Mouse (Mus musculus) ES-E14 (cell line): ENCODE results near the gene Ppp3ca. TPM values are rescaled to one million over a fixed set of nuclear protein-coding genes. Genes with fewer than 3 reads are reported as not detected.

ENCODE experiments used
- DNase-seq: peaks from one replicate; pipeline ENCODE4 v3.0.0-alpha.2; 2013; ENCODE audit warnings: low read depth, low spot score
- H3K27ac ChIP-seq: 2 replicates; pipeline ENCODE4 v1.5.1; 2012; ENCODE audit warnings: low read depth, mild to moderate bottlenecking, low read length, moderate library complexity, mixed read lengths; ENCODE audit not compliant: poor library complexity, insufficient read depth, severe bottlenecking
- H3K36me3 ChIP-seq: 2 replicates; pipeline ENCODE4 v1.6.1; 2012; ENCODE audit warnings: mild to moderate bottlenecking, low read length, moderate library complexity, mixed read lengths; ENCODE audit not compliant: control insufficient read depth, poor library complexity, insufficient read depth, severe bottlenecking
- H3K4me1 ChIP-seq, 2 experiments: fragments of 150-350 bp in 1 of 2; sonication (generic) in 1 of 2; 2 replicates each; pipeline ENCODE4 v1.6.1; 2012; ENCODE audit warnings: low read length in 2 of 2, mild to moderate bottlenecking in 1 of 2, mixed read lengths in 1 of 2; ENCODE audit not compliant: control insufficient read depth in 2 of 2, insufficient read depth in 2 of 2, poor library complexity in 1 of 2
- H3K4me3 ChIP-seq, 2 experiments: fragments of 150-350 bp in 1 of 2; sonication (generic) in 1 of 2; 2 replicates each; pipeline ENCODE4 v1.5.1; 2012; ENCODE audit warnings: low read length in 2 of 2, low read depth in 1 of 2, mild to moderate bottlenecking in 1 of 2, mixed read lengths in 1 of 2; ENCODE audit not compliant: insufficient read depth in 1 of 2, poor library complexity in 1 of 2, severe bottlenecking in 1 of 2
- H3K9ac ChIP-seq: 2 replicates; pipeline ENCODE4 v1.6.1; 2012; ENCODE audit warnings: low read depth, mild to moderate bottlenecking, low read length, mixed read lengths; ENCODE audit not compliant: poor library complexity, insufficient read depth, severe bottlenecking
- H3K9me3 ChIP-seq: fragments of 150-350 bp; sonication (generic); 2 replicates; pipeline ENCODE4 v1.6.1; 2012; ENCODE audit warnings: low read depth, mild to moderate bottlenecking, low read length; ENCODE audit not compliant: control insufficient read depth, insufficient read depth
- CHD2 ChIP-seq: IDR thresholded peaks from 2 replicates; pipeline ENCODE4 v1.6.1; 2014; ENCODE audit warnings: mild to moderate bottlenecking, low read depth, low read length, inconsistent platforms
- HCFC1 ChIP-seq: IDR thresholded peaks from 2 replicates; pipeline ENCODE4 v1.6.1; 2012; ENCODE audit warnings: low read length, inconsistent platforms, borderline replicate concordance; ENCODE audit not compliant: insufficient read depth
- MAFK ChIP-seq: IDR thresholded peaks from 2 replicates; pipeline ENCODE4 v1.6.1; 2014; ENCODE audit warnings: mild to moderate bottlenecking, low read depth, low read length, inconsistent platforms; ENCODE audit not compliant: insufficient read depth
- ZC3H11A ChIP-seq: IDR thresholded peaks from 2 replicates; pipeline ENCODE4 v1.6.1; 2012; ENCODE audit warnings: low read depth, mild to moderate bottlenecking, inconsistent platforms, low read length, borderline replicate concordance
- ZNF384 ChIP-seq: IDR thresholded peaks from 2 replicates; pipeline ENCODE4 v1.6.1; 2012; ENCODE audit warnings: low read depth, low read length, inconsistent platforms
- in situ Hi-C, 2 experiments: fragments of 600-800 bp; cut with MboI; formaldehyde crosslinking; loops; one replicate each; pipeline ENCODE4 v1.15.1; 2025; ENCODE audit warnings: low sequenced_read_pairs in 2 of 2, inconsistent platforms in 1 of 2; ENCODE audit not compliant: unreplicated experiment in 2 of 2
- total RNA-seq: library from RNA; depleted of rRNA; stranded (reverse); fragments of 300-350 nt; gene quantifications from 2 replicates; pipeline ENCODE4 v1.2.3, GENCODE M21; 2012

Gene Ppp3ca
- total RNA-seq, 1 experiment, result 25.6 TPM

GRCm38 (mm10) chr3:136864306-136864705, 194.4 kb downstream of the Ppp3ca start:
- no peak for TF ChIP-seq CHD2
- no peak for TF ChIP-seq ZC3H11A
- no peak for TF ChIP-seq HCFC1
- TF ChIP-seq ZNF384, result no peak
- Histone ChIP-seq H3K4me1 (no peaks in the 10 kb centered on the region), H3K36me3 (no peaks in the 10 kb centered on the region), H3K27ac (no peak overlapping the region), H3K9ac (no peak overlapping the region), H3K4me3 (no peak overlapping the region), H3K9me3 (no peaks in the 10 kb centered on the region)
- in situ Hi-C loops, result no loop called here
- no peak for DNase-seq

GRCm38 (mm10) chr3:136865176-136865859, 195.4 kb downstream of the Ppp3ca start:
- no peak for DNase-seq
- H3K36me3 ChIP-seq, result no peaks in the 10 kb centered on the region
- H3K9me3 ChIP-seq, result no peaks in the 10 kb centered on the region
- in situ Hi-C loops, result no loop called here
- no peak overlapping the region for H3K27ac ChIP-seq
- H3K9ac ChIP-seq, result no peak overlapping the region
- H3K4me3 ChIP-seq, result no peak overlapping the region
- TF ChIP-seq ZC3H11A, result no peak
- TF ChIP-seq ZNF384, result no peak
- TF ChIP-seq MAFK, result no peak
- TF ChIP-seq CHD2, result no peak
- no peak for TF ChIP-seq HCFC1
- H3K4me1 ChIP-seq, result no peaks in the 10 kb centered on the region

GRCm38 (mm10) chr3:136866095-136866494, 196.2 kb downstream of the Ppp3ca start:
- no peaks in the 10 kb centered on the region for H3K36me3 ChIP-seq
- H3K4me3 ChIP-seq, result no peak overlapping the region
- DNase-seq, result no peak
- no peak overlapping the region for H3K27ac ChIP-seq
- H3K9me3 ChIP-seq, result no peaks in the 10 kb centered on the region
- TF ChIP-seq ZNF384, result no peak
- no peak for TF ChIP-seq CHD2
- no peak for TF ChIP-seq MAFK
- TF ChIP-seq ZC3H11A, result no peak
- TF ChIP-seq HCFC1, result no peak
- no peaks in the 10 kb centered on the region for H3K4me1 ChIP-seq
- H3K9ac ChIP-seq, result no peak overlapping the region
- in situ Hi-C loops, result no loop called here

- Histone ChIP-seq H3K36me3 (no peaks in the 10 kb centered on the region), H3K9ac (no peak overlapping the region), H3K4me1 (no peaks in the 10 kb centered on the region), H3K4me3 (no peak overlapping the region), H3K27ac (no peak overlapping the region), H3K9me3 (no peaks in the 10 kb centered on the region)
- in situ Hi-C loops, result no loop called here
- no peak for TF ChIP-seq ZNF384
- no peak for TF ChIP-seq CHD2
- TF ChIP-seq ZC3H11A, result no peak
- no peak for TF ChIP-seq HCFC1
- no peak for TF ChIP-seq MAFK
- no peak for DNase-seq
Measured at GRCm38 (mm10) chr3:136866571-136866970, 196.6 kb downstream of the Ppp3ca start.

- in situ Hi-C loops, result no loop called here
- no peaks in the 10 kb centered on the region for H3K4me1 ChIP-seq
- H3K27ac ChIP-seq, result no peak overlapping the region
- peaks cover 2% of the 10 kb centered on the region; the same call in 1 of the 2 replicates for H3K36me3 ChIP-seq
- no peak for DNase-seq
- no peaks in the 10 kb centered on the region for H3K9me3 ChIP-seq
- no peak overlapping the region for H3K9ac ChIP-seq
- no peak for TF ChIP-seq MAFK
- H3K4me3 ChIP-seq, result no peak overlapping the region
Measured at GRCm38 (mm10) chr3:136867366-136867765, 197.4 kb downstream of the Ppp3ca start.
